Mouse (Mus musculus): ENCODE data around the gene Pde4c. TPM values are rescaled to one million over a fixed set of nuclear protein-coding genes. Genes with fewer than 3 reads are reported as not detected.

The Pde4c gene
- polyA plus RNA-seq, 1 experiment from 2014 or later, result 0.54 TPM

DNA sequence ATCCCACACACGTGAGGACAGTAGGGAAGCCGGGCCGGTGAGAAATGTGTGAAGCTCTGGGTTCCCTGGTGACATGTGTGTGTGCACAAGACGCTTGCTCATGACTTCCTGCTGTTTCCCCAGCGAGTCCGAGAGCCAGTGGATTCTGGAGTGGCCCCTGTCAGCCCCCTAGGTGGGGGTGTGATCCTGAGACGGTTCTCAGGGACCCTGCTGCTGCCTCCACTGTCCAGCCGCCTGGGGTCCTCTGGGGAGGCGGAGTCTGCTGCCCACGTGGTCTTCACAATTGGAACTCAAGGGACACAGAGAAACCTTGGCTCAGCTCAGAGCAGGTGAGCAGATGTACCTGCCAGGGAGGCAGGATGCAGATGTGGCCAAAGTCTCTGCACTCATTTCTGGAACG is 3.2 kb downstream of the Pde4c start:
- no peaks in the 10 kb centered on the region for H3K9me3 ChIP-seq (ENCODE audit: control insufficient read depth, low read length)
- H3K9ac ChIP-seq (replicated peaks; ENCODE audit: low read depth, low read length), result no peak overlapping the region
- no peak overlapping the region for H3K27ac ChIP-seq (ENCODE audit: low read length)
- no peak overlapping the region for H3K4me3 ChIP-seq (replicated peaks; ENCODE audit: low read length)
- WGBS, result 48% methylated on average over 11 of the region's 11 CpGs
- no peak for ATAC-seq
- peaks cover 3% of the 10 kb centered on the region; the same call in 1 of the 2 replicates for H3K4me1 ChIP-seq (replicated peaks; ENCODE audit: control insufficient read depth, insufficient read depth, low read length)
- peaks cover 21% of the 10 kb centered on the region for H3K27me3 ChIP-seq (replicated peaks; ENCODE audit: control insufficient read depth, insufficient read depth, low read length)
- H3K4me2 ChIP-seq (ENCODE audit: low read length), result no peak overlapping the region
- no peaks in the 10 kb centered on the region for H3K36me3 ChIP-seq (ENCODE audit: control insufficient read depth, insufficient read depth)

- peak overlapping the region; percentile 27; the same call in 1 of the 2 replicates for H3K4me2 ChIP-seq (ENCODE audit: low read length)
- peaks cover 23% of the 10 kb centered on the region for H3K27me3 ChIP-seq (replicated peaks; ENCODE audit: control insufficient read depth, insufficient read depth, low read length)
- no peak for ATAC-seq
- WGBS, result 5% methylated on average over 34 of the region's 34 CpGs
- H3K9me3 ChIP-seq (ENCODE audit: control insufficient read depth, low read length), result no peaks in the 10 kb centered on the region
- H3K36me3 ChIP-seq (ENCODE audit: control insufficient read depth, insufficient read depth), result no peaks in the 10 kb centered on the region
- H3K4me3 ChIP-seq (replicated peaks; ENCODE audit: low read length), result no peak overlapping the region
- no peak overlapping the region for H3K9ac ChIP-seq (replicated peaks; ENCODE audit: low read depth, low read length)
- no peak overlapping the region for H3K27ac ChIP-seq (ENCODE audit: low read length)
- peaks cover 3% of the 10 kb centered on the region; the same call in 1 of the 2 replicates for H3K4me1 ChIP-seq (replicated peaks; ENCODE audit: control insufficient read depth, insufficient read depth, low read length)
Observed at GRCm38 (mm10) chr8:70729808-70730475, 6.4 kb downstream of the Pde4c start.

- Histone ChIP-seq H3K4me3 (replicated peaks; ENCODE audit: low read length) (no peak overlapping the region), H3K4me2 (ENCODE audit: low read length) (no peak overlapping the region), H3K27ac (ENCODE audit: low read length) (no peak overlapping the region), H3K9ac (replicated peaks; ENCODE audit: low read depth, low read length) (no peak overlapping the region), H3K27me3 (replicated peaks; ENCODE audit: control insufficient read depth, insufficient read depth, low read length) (peaks cover 23% of the 10 kb centered on the region), H3K36me3 (ENCODE audit: control insufficient read depth, insufficient read depth) (no peaks in the 10 kb centered on the region), H3K9me3 (ENCODE audit: control insufficient read depth, low read length) (no peaks in the 10 kb centered on the region), H3K4me1 (replicated peaks; ENCODE audit: control insufficient read depth, insufficient read depth, low read length) (peaks cover 3% of the 10 kb centered on the region; the same call in 1 of the 2 replicates)
- ATAC-seq, result no peak
- 86% methylated on average over 4 of the region's 4 CpGs for WGBS
Observed at GRCm38 (mm10) chr8:70730956-70731355, 7.4 kb downstream of the Pde4c start.

GRCm38 (mm10) chr8:70737705-70738104 is 14.2 kb downstream of the Pde4c start:
- Histone ChIP-seq H3K27ac (ENCODE audit: low read length) (no peak overlapping the region), H3K27me3 (replicated peaks; ENCODE audit: control insufficient read depth, insufficient read depth, low read length) (peaks cover 24% of the 10 kb centered on the region), H3K9me3 (ENCODE audit: control insufficient read depth, low read length) (no peaks in the 10 kb centered on the region), H3K9ac (replicated peaks; ENCODE audit: low read depth, low read length) (no peak overlapping the region), H3K4me1 (replicated peaks; ENCODE audit: control insufficient read depth, insufficient read depth, low read length) (no peaks in the 10 kb centered on the region), H3K4me2 (ENCODE audit: low read length) (no peak overlapping the region), H3K4me3 (replicated peaks; ENCODE audit: low read length) (no peak overlapping the region), H3K36me3 (ENCODE audit: control insufficient read depth, insufficient read depth) (no peaks in the 10 kb centered on the region)
- 73% methylated on average over 5 of the region's 5 CpGs for WGBS
- no peak for ATAC-seq

- Histone ChIP-seq H3K4me2 (ENCODE audit: low read length) (no peak overlapping the region), H3K4me1 (replicated peaks; ENCODE audit: control insufficient read depth, insufficient read depth, low read length) (peaks cover 4% of the 10 kb centered on the region), H3K9ac (replicated peaks; ENCODE audit: low read depth, low read length) (no peak overlapping the region), H3K4me3 (replicated peaks; ENCODE audit: low read length) (no peak overlapping the region), H3K27ac (ENCODE audit: low read length) (no peak overlapping the region), H3K9me3 (ENCODE audit: control insufficient read depth, low read length) (no peaks in the 10 kb centered on the region), H3K27me3 (replicated peaks; ENCODE audit: control insufficient read depth, insufficient read depth, low read length) (peaks cover 29% of the 10 kb centered on the region), H3K36me3 (ENCODE audit: control insufficient read depth, insufficient read depth) (no peaks in the 10 kb centered on the region)
- 79% methylated on average over 3 of the region's 3 CpGs for WGBS
- no peak for ATAC-seq
Observed at GRCm38 (mm10) chr8:70738211-70738610, 14.7 kb downstream of the Pde4c start.

DNA sequence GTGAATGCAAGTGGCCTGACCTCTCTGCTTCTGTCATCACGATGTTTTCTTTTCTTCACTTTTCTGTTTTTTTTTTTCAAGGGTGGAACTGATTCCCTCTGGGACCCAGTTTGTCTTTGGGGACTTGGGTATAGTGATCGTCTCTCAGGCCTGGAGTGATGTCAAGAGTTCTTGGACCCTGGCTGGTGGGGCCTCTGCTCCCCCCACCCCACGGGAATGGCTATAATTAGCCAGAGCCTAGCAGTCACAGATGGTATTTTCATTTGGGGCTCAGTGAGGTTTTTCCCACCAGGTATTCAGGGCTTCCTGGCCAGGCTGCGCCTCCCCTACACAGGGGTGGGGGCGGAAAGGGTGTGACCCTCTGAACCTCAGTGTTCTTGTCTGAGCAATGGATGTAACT is 18.1 kb downstream of the Pde4c start:
- no peak for ATAC-seq
- 56% methylated on average over 5 of the region's 5 CpGs for WGBS
- Histone ChIP-seq H3K4me2 (ENCODE audit: low read length) (no peak overlapping the region), H3K9me3 (ENCODE audit: control insufficient read depth, low read length) (no peaks in the 10 kb centered on the region; the same call in 1 of the 2 replicates), H3K9ac (replicated peaks; ENCODE audit: low read depth, low read length) (no peak overlapping the region), H3K4me3 (replicated peaks; ENCODE audit: low read length) (no peak overlapping the region), H3K4me1 (replicated peaks; ENCODE audit: control insufficient read depth, insufficient read depth, low read length) (peaks cover 15% of the 10 kb centered on the region), H3K27ac (ENCODE audit: low read length) (no peak overlapping the region), H3K36me3 (ENCODE audit: control insufficient read depth, insufficient read depth) (no peaks in the 10 kb centered on the region), H3K27me3 (replicated peaks; ENCODE audit: control insufficient read depth, insufficient read depth, low read length) (peaks cover 53% of the 10 kb centered on the region)

- no peak overlapping the region for H3K4me2 ChIP-seq (ENCODE audit: low read length)
- no peaks in the 10 kb centered on the region for H3K36me3 ChIP-seq (ENCODE audit: control insufficient read depth, insufficient read depth)
- H3K9ac ChIP-seq (replicated peaks; ENCODE audit: low read depth, low read length), result no peak overlapping the region
- H3K4me3 ChIP-seq (replicated peaks; ENCODE audit: low read length), result no peak overlapping the region
- peaks cover 15% of the 10 kb centered on the region for H3K4me1 ChIP-seq (replicated peaks; ENCODE audit: control insufficient read depth, insufficient read depth, low read length)
- H3K27me3 ChIP-seq (replicated peaks; ENCODE audit: control insufficient read depth, insufficient read depth, low read length), result peaks cover 53% of the 10 kb centered on the region
- no peak overlapping the region for H3K27ac ChIP-seq (ENCODE audit: low read length)
- no peak for ATAC-seq
- H3K9me3 ChIP-seq (ENCODE audit: control insufficient read depth, low read length), result no peaks in the 10 kb centered on the region; the same call in 1 of the 2 replicates
- WGBS, result 78% methylated on average over 11 of the region's 11 CpGs
Observed at GRCm38 (mm10) chr8:70742176-70742575, 18.7 kb downstream of the Pde4c start.

GRCm38 (mm10) chr8:70742981-70743655 is 19.6 kb downstream of the Pde4c start:
- WGBS, result 2% methylated on average over 38 of the region's 38 CpGs
- H3K9ac ChIP-seq (replicated peaks; ENCODE audit: low read depth, low read length), result peak overlapping the region; percentile 42
- H3K4me2 ChIP-seq (ENCODE audit: low read length), result peak overlapping the region; percentile 32
- H3K4me3 ChIP-seq (replicated peaks; ENCODE audit: low read length), result peak overlapping the region; percentile 20
- H3K9me3 ChIP-seq (ENCODE audit: control insufficient read depth, low read length), result no peaks in the 10 kb centered on the region; the same call in 1 of the 2 replicates
- H3K27ac ChIP-seq (ENCODE audit: low read length), result no peak overlapping the region
- no peaks in the 10 kb centered on the region for H3K36me3 ChIP-seq (ENCODE audit: control insufficient read depth, insufficient read depth)
- H3K27me3 ChIP-seq (replicated peaks; ENCODE audit: control insufficient read depth, insufficient read depth, low read length), result peaks cover 57% of the 10 kb centered on the region
- ATAC-seq, result no peak
- peaks cover 15% of the 10 kb centered on the region for H3K4me1 ChIP-seq (replicated peaks; ENCODE audit: control insufficient read depth, insufficient read depth, low read length)

DNA sequence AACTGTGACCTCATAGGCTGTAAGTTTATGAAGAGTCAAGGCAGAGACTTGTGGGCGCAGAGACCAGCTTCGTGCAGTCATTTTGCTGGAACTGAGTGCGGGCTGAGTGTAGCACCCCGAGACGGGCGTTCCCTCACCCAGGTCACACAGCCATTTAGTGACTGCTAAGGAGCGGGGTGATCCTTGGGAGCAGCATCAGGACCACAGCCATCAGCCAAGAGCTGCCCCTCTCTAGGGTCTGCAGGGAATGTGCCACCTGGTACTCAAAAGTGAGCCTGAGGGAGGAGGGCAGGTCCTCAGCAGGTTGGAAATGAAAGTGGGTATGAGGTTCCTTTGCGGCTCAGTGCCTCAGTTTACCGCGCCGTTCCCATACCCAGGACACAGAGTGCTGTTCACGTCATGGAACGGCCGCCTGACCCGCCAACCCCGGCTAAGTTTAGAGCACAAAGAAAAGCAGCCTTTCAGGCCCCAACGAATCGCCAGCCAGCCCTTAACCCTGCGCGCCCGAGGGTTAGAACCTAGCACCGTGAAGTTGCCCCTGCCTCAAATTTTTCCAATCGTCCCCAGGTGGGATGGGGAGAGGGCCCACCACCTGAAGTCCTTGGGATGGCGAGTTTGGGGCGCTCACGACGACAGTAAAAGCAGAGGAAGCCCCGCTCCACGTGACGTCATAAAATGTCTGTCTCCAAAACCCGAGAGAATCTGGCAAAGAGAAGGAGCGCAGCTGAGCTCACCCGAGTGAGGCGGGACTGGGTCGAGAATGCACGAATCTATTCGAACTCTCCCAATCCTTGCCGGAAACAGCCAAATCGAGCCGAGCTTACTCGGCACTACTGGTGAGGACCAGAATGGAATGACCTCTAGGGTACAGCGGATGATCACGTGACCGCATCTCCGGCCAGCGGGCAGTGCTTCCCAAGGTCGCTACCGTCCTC is 20.4 kb downstream of the Pde4c start:
- peaks cover 57% of the 10 kb centered on the region for H3K27me3 ChIP-seq (replicated peaks; ENCODE audit: control insufficient read depth, insufficient read depth, low read length)
- 5% methylated on average over 48 of the region's 48 CpGs for WGBS

More for the DNA sequence above, 20.4 kb downstream of the Pde4c start:
- peak overlapping the region; percentile 61 for H3K4me2 ChIP-seq (ENCODE audit: low read length)
- peak overlapping the region; percentile 41 for H3K4me3 ChIP-seq (replicated peaks; ENCODE audit: low read length)
- ATAC-seq, result 0 out of 2 replicates have a peak, but pooled peaks have one; percentile 22
- no peaks in the 10 kb centered on the region for H3K36me3 ChIP-seq (ENCODE audit: control insufficient read depth, insufficient read depth)
- peaks cover 15% of the 10 kb centered on the region for H3K4me1 ChIP-seq (replicated peaks; ENCODE audit: control insufficient read depth, insufficient read depth, low read length)
- no peaks in the 10 kb centered on the region; the same call in 1 of the 2 replicates for H3K9me3 ChIP-seq (ENCODE audit: control insufficient read depth, low read length)
- no peak overlapping the region for H3K27ac ChIP-seq (ENCODE audit: low read length)
- H3K9ac ChIP-seq (replicated peaks; ENCODE audit: low read depth, low read length), result peak overlapping the region; percentile 46; the same call in 1 of the 2 replicates
